Mouse (Mus musculus) cortical plate, adult 2 months (tissue): Measurements from ENCODE around the gene Gsto2.

Experiments used
- CTCF ChIP-seq: fragments of 200-500 bp; IDR thresholded peaks from 2 replicates; pipeline ENCODE4 v1.5.1; 2011; ENCODE audit warnings: mild to moderate bottlenecking, control low read depth, low read length; ENCODE audit not compliant: insufficient read depth; ENCODE audit errors: extremely low read depth
- POLR2A ChIP-seq: fragments of 200-500 bp; IDR thresholded peaks from 2 replicates; pipeline ENCODE4 v1.6.1; 2011; ENCODE audit warnings: mild to moderate bottlenecking, low read length, control low read depth; ENCODE audit not compliant: insufficient read depth; ENCODE audit errors: extremely low read depth

DNA sequence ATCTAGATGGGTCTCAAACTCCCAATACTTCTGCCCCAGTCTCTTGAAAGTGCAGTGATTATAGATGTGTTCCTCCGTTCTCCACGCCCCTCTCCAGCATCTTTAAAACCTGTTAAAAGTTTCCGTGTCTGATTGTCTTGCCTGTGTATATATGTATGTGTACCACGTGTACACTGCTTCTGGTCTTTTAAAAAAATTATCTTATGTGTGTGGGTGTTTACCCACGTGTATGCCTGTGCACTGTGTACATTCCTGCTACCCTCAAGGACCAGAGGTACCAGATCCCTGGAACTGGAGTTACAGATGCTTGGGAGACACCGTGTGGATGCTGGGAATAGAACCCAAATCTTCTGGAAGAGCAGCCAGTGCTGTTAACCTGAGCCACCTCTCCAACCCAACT, 70.2 kb downstream of the Gsto2 start:
- TF ChIP-seq CTCF (no peak), POLR2A (no peak)
